Mouse (Mus musculus): ENCODE data around the gene Sorl1.

- TF ChIP-seq GATA1 (IDR thresholded peaks at IDR 0.05; ENCODE audit: low read length) (no peak), TAL1 (IDR thresholded peaks at IDR 0.05; ENCODE audit: low read length) (no peak)
Observed at GRCm38 (mm10) chr9:42087921-42088320, 36.2 kb downstream of the Sorl1 start.
